Mouse (Mus musculus): ENCODE data around the gene Upk3a. TPM values are rescaled to one million over a fixed set of nuclear protein-coding genes. Genes with fewer than 3 reads are reported as not detected.

The Upk3a gene
- total RNA-seq, 4 experiments from 2014 or later, result 0.71 TPM; not detected in 3

DNA sequence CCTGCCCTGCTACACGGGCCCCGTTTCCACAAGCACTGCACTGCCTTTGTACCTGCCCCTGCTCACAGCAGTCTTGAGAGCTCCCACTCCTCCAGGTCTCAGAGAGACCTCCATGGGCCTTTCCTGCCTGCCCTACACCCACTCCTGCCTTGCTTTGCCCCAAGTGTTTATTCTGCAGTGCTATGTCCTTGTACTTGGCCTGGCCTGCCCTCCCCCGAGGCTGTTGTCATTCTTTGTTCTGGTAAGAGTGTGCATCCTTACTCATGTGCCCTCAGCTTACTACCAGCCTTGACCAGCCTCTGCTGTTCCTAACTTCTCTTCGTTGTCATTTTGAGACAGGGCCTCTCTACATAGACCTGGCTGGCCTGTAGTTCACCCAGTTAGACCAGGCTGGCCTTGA is 30.9 kb downstream of the Upk3a start:
- no peak for DNase-seq (ENCODE audit: low spot score in 2 of 2)

DNA sequence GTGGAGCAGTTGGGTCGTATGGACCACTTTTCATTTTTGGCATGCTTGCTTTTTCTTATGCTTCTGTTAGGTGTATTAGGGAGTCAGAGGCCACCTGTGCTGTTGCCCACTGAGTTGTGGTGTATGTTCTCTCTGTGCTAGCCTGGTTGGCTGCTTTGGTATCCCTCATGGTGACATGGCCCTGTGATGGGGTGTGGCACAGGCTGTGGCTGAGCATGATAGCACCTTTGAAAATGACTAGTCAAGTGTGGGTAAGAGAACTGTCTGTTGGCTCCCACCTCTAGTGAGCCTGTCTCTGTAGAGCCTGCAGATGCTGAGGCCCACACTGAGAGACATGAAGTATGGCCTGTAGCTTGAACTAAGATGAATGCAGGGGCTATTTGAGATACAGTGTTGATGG is 32.8 kb downstream of the Upk3a start:
- no peak for DNase-seq (ENCODE audit: low spot score in 2 of 2)

DNA sequence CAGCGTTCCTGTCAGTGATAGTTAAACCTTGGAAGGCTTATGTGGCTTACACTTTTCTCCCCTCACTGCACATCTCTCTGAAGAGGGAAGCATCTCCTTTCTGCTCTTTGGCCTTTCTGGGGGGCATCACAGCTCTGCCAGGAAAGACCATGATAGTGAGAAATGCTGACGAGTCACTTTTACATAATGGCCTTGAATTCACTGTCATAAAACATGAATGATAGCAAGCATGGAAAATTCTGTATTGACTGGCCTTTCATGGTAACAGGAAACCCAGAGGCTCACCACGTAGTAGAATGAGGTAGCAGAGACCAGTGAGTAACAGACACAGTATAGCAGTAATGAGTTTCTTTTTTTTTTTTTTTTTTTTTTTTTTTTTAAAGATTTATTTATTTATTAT is 37.2 kb downstream of the Upk3a start:
- no peak for DNase-seq (ENCODE audit: low spot score in 2 of 2)

DNA sequence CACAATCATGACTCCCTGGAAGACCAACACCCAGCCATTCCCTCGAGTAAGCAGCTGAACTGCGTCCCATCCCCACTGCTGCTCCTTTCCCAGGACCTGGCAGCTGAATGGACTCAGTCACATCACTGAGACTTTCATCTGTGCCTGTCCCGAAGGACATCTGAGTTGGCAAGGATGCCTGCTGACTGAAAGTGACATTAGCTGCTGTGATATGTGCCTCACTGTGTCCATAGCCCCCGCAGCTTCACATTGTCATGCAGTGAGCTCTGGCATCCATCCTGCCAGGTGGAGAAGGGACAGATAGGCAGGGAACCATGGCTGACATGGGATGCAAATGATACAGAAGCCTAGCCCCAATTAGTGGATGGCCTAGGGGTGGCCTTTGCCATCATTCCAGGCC is 38.2 kb downstream of the Upk3a start:
- DNase-seq (ENCODE audit: low spot score in 2 of 2), result no peak

DNA sequence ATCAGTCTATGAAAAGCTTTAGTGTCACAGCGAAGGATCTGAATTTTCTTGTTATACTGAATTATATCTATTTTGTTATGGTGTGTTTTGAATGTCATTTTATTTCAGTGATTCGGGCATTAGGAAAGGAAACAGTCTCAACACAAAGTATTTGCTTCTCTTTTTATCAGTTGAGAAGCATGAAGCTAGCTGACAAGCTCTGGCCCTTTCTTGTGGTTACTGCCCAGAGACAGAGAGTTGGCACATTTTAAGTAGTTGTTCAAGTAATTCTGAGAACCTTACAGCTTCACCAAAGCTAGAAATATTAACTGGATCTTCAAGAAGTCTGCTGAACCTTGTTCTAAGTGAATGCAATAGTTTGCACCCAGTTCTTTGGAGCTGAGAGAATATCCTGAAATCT is 46.5 kb downstream of the Upk3a start:
- no peak for DNase-seq (ENCODE audit: low spot score in 2 of 2)

DNA sequence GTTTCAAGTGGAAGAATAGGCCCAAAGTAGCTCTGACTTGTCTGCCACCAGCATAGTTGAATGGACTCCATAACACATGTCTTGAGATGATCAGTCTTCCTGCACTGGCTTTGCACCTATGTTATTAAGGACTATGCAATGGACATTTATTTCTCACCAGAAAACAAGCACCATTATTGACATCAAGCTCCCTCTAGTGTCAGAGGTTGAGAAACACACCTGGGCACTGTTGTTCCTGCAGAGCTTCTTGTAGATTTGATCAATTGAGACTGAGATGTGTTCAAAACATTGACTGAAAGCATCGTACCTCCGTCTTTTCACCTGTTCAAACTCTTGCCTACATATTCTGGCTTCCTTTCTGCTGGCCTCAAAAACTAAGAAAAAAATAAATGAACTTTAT is 53.6 kb downstream of the Upk3a start:
- peak; percentile 12 to 50 for DNase-seq (ENCODE audit: low spot score in 2 of 2)

Other genes with a start within 250 kb of the Upk3a start
- gene Phf21b, start 161.1 kb upstream of the Upk3a start, total RNA-seq (2022), result 10 to 100 TPM in 2 of 4 experiments, 1 to 10 TPM in 2; 6.6 to 12.2 (median 9.3) TPM
- 1 to 10 TPM; 1.3 to 1.8 (median 1.7) TPM for gene Gm29666, start 97.1 kb upstream of the Upk3a start, total RNA-seq (2022)
- gene Nup50, start 93.7 kb upstream of the Upk3a start, total RNA-seq (2022), result 10 to 100 TPM; 29.0 to 35.4 (median 33.0) TPM
- gene 5031439G07Rik, start 28.6 kb upstream of the Upk3a start, total RNA-seq (2022), result 10 to 100 TPM; 89.6 to 93.1 (median 92.6) TPM
- 10 to 100 TPM; 26.9 to 33.0 (median 29.7) TPM for gene Fam118a, start 11.8 kb downstream of the Upk3a start, total RNA-seq (2022)
- gene Smc1b, start 114.8 kb downstream of the Upk3a start, total RNA-seq (2022), result under 1 TPM in 2 of 4 experiments, not detected in 2; 0.10 to 0.43 TPM
- gene Ribc2, start 114.9 kb downstream of the Upk3a start, total RNA-seq (2022), result under 1 TPM in 1 of 4 experiments, not detected in 3; 0.32 TPM
- gene Fbln1, start 188.8 kb downstream of the Upk3a start, total RNA-seq (2022), result 10 to 100 TPM; 13.0 to 19.7 (median 16.1) TPM

All from layer of hippocampus, adult 8-10 months (tissue).